Mouse (Mus musculus) lung, postnatal 36 days (tissue): ENCODE data around the gene Nbeal1.
A peak's percentile ranks its signal among the peaks of the same experiment; 100 is the strongest.
"Not testable (repeated sequence)": the region's sequence is repeated elsewhere in the genome, so short reads cannot be mapped to it uniquely, and the experiment has no call there.

Experiments used
- DNase-seq: peaks from one replicate; pipeline ENCODE4 v3.0.0; 2022; ENCODE audit warnings: mixed read lengths

The Nbeal1 gene

DNA sequence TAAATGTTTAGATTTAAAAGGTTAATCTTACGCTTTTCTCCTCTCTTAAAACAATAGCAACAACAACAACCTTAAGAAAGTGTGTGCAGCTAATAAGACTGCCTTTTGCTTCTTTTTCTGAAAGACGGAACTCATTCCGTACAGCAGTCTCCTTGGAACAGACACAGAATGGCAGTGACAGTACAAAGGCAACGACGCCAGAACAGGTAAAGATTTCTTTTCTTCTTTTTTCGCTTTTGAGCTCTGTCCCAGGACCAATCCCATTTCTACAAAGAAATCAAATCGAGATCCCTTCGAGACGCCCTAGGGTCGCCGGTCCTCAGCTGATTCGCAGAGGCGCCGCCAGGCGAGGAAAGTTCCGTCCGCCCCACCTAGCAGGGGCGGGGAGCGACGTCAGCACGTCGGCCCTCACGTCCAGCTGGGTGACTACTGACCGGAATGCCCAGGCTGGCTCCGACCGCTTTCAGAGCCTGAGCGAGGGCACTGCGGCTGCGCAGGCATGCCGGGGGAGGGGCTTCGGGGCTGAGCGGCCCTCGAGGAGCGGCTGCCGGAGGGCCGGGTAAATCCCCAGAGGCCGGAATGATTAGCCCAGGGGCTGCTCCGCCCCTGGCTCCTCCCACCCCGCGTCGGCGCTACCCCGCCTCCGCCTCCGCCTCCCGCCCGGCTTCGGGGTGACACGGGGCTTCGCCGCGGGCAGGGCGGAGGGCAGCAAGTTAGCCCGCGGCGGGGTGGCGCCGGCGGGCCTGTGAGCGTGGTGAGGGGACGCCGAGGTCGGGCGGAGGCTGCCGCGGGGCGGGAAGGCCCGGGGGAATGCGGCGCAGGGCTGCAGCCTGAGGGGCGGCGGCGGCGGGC is at the start of gene Nbeal1:
Gene Nbeal1, plus strand, starts transcription at position 668 of the 852 bp plus-strand sequence.
- DNase-seq: peak; percentile 98

DNA sequence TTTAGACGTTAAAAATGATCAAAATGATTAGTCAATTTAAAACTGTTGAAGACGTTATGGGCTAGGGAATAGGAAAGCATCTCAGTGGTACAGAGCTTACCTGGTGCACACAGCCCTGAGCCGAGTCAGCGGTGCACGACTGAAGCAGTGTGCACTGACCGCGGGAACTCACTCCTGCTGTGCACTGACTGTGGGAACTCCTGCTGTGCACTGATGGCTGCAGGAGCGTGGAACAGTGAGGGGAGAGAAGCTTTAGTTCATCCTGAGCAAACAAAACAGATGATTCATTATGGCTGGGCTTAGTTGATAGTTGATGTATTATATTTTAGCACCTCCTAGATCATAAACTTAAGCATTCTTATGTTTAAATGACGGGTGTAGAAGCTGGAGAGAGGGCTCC is 43.1 kb upstream of the Nbeal1 start:
- no peak for DNase-seq

DNA sequence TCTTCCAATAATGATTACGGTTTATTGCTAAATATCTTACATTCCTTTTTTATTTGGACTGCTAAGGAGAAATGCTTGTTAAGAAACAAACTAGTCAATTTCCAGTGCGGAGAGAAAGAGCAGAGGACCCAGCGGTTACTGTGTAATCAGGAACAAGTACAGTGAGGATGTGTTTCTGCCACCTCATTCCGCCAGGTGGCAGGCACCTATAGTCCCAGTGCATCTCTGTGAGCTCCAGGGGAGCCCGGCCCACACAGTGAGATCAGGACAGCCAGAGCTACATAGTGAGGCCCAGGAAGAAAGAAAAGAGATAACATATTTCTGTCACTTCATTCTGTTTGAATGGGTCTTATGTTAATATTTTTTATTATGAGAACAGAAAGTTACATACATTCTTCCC is 27.7 kb upstream of the Nbeal1 start:
- peak; percentile 6 for DNase-seq

DNA sequence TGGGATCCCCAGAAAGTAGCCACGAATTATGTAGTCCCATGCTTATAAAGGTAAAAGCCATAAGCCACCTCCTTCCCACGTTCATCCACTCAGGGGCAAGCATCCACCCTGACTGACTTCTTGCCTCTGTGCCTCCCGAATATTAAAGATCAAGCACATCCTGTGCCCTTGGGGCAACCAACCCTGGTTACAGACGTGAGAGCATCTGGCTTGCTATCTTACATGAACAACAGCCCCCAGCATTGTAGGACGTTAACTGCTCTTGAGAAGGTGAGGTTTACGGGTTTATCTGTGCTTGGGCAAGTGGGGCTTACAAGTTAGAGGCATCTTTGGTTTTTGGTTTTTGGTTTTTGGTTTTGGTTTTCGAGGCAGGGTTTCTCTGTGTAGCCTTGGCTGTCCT is 23.7 kb upstream of the Nbeal1 start:
- no peak for DNase-seq

DNA sequence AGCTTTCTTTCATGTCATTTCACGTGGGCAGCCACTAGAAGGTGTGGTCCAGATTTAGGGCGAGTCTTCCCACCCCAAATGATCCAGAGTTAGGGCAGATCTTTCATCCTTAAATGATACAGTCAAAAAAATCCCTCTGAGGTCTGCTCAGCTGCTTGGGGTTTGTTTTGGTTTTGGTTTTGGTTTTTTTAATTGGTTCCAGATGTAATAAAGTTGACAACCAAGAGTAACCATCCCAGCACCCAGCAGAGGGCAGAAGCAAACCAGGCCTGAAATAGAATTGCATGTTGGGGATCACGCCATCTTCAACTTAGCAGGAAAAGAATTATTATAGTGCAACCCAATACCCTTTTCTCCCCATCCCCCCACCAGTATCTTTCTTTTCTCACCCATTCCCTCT is 22.0 kb upstream of the Nbeal1 start:
- DNase-seq: peak; percentile 81

DNA sequence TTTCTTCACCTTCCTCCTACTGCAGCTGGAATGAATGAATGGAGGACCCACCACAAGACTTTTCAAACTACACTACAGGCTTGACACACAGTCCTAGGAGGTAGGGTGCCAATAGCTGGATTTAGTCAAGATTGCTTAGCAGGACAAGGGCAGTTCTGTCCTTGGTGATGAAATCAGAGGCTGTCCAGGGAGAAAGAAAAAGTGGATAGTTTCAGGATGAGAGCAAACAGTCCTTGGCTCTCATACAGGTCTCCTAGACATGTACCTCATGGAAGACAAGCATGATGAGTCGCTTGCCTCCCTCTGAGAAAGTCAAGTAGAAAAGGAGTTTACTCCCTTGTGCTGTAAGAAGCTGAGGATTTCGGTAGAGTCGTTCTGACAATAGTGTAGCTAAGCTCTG is 16.7 kb upstream of the Nbeal1 start:
- DNase-seq: no peak

DNA sequence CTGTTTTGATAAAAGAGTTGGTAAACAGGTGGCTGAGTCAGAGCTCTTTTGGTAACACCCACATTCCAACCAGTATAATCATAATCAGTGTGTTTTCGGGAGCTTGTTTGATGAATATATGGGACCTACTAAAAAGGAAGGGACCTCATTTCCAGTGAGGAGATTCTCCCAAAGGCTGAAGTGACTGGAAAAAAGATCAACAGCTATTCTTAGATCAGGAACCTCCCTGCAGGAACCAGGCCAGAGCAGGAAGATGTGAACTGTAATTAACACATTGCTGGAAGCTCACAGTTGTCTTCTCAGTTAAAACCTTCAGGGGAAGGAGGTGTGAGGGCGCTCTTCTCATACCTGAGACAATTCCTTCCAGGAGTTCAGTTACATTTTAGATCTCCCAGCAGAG is 10.8 kb upstream of the Nbeal1 start:
- DNase-seq: no peak

DNA sequence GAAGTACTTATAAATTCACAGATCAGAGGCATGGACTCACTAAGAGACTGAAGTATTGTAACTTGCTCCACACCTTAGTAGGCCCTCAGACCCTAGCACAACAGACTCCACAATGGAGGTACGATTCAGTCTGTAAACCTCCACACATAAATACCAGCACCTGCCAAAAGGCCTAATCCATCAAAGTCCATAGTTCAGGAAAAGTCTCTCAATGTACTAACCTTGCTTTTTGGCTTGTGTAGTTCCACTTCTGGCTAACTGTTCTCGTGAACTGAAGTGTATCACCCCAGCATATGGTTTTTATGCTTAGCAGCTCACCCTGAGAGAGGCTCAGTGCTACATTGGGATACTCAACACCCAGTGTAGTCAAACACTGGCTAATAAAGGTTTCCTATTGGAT is 10.1 kb upstream of the Nbeal1 start:
- no peak for DNase-seq

DNA sequence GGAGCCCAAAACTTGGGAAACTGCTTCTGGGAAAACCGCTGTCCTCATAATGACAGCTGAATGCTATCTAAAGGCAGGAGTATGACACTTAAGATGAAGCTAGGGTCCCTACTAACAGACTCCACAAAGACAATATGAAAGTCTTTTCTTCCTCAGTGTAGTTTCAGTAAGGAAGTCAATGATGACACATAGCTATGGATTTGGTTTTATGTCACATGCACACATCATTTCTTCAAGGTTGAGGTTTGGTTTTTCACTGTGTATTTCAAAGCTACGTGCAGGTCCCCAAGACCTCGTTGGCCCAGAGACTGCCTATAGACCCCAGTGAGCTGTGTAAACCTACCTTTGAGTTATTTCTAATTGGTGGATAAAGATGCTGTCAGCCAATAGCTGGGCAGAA is 7.3 kb upstream of the Nbeal1 start:
- no peak for DNase-seq

DNA sequence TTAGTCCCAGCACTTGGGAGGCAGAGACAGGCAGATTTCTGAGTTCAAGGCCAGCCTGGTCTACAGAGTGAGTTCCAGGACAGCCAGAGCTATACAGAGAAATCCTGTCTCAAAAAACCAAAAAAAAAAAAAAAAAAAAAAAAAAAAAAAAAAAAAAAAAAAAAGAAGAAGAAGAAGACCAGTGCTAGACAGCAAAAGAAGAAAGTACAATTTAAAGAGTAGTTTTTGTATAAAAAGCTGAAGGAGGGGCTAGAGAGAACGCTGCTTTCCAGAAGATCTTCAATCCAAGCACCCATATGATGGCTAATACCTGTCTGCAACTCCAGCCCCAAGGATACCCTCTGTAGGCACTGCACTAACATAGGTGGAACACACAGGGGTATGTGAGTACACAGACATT is 2.6 kb upstream of the Nbeal1 start:
- DNase-seq: not testable (repeated sequence)

DNA sequence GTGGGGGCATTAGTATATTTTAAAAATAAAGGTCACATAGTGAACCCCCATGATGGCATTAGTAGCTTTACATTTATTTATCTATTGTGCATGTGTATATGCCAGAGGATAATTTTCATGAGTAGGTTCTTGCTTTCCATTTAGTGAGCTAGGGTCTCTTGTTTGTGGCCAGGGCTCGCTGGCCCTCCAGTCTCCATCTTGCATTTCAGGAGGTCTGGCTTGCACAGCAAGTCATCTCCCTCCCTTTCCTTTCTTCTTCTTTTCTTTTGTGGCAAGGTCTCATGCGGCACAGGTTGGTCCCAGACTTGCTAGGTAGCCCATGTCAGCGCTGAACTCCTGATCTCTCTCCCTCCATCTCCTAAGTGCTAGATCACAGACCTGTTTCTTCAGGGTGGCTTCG is 1.0 kb upstream of the Nbeal1 start:
- no peak for DNase-seq

DNA sequence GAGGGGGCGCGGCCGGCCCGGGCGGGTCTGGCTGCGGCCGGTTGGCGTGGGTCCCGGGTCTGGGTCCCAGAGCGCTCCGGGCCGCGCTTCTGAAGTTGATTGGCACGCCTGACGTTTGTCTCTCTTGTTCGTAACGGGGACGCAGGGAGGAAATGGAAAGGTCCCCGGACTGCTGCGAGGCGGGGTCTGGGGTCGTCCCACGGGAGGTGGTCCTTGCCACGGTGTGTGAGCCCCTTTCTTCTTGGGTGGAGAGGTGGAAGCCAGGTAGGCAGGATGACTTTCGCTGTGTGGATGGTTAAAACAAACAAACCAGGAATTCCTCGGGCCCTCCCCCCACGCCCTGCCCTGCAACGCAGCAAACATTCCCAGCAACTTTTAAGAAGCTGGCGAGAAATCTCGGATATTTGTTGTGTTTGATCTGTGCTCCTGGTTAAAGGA is 404 bp downstream of the Nbeal1 start:
- peak; percentile 73 for DNase-seq

DNA sequence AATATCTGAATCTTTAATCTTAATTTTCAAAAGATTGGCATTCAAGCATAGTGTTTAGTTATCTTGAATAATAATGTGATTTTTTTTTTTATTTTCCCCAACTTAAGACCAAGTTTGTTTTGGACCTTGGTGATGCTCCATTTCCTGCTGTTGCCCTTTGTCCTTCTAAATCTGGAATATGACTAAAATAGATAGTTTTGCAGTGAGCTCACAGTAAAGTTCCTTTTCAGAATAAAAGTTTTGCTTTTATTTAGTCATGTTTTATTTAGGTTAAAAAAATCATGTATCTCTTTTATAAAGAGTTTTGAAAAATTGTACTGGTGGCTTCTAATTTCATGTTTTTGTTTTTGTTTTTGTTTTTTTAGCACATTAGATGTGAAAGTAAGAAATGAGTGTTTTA is 8.1 kb downstream of the Nbeal1 start:
- no peak for DNase-seq

DNA sequence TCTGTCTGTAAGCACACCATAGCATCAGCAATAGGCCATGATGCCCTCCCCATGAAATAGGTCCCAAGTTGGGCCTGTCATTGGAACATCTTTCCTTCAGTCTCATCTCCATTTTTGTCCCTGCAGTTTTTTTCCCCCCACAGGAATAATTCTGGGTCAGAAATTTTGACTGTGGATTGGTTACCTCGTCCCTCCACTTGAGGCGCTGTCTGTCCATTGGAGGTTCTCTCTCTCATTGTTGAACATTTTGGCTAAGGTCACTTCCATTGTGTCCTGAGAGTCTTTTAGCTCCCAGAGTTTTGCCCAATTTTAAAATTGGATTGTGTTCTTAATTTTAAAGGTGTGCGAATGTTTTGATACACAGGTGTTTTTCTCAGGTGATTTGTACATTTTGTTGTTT is 16.4 kb downstream of the Nbeal1 start:
- peak; percentile 15 for DNase-seq

DNA sequence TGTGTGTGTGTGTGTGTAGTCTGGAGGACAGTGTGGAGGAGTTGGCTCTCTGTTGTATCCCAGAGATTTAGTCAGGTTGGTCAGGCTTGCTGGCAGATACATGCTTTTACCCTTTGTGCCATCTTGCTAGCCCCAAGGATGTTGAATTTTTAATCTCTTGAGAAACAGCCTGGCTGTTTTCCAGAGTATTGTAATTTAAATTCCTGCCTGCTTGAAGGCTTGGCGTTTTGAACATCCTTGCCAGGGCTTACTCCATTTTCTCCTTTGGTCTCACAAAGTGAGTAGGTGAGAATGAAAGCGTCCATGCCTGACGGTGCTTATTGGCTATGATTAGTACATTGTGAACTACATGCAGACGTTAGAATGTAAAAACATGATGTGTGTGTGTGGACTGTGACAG is 18.6 kb downstream of the Nbeal1 start:
- DNase-seq: peak; percentile 22

DNA sequence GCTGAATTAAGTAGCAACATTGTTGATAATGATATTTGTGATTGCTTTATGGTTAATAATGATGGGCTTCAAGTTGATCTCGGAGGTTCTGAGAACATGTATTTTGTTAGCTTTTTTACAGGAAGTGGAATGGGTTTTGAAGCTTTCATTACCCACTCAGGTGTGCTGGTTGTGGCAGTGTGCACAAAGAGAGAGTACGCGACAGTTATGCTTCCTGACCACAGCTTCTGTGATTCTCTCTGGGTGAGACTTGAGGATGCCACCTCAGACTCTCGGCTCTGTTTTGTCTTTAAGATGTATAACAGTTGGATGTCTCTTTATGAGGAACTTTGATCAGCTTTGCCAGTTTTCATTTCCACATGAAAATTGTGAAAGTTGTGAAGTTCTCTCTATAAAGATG is 55.9 kb downstream of the Nbeal1 start:
- DNase-seq: no peak

DNA sequence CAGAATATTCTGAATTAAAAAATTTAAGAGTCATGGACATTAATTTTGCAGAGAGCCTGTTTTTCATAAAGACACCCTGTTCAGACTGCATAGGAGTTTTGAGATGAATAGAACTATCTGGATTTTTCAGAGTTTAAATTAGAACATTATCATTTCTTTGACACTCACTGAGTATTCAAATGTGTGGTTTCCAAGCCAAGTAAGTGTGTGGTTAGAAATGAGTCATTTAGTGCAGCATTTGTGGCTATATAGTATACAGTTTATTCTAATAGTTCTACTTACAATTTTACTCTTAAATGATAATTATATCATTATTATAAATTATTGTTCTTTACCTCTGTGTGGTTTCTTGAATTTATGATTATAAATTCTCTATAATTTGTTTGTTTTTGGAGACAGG is 60.0 kb downstream of the Nbeal1 start:
- DNase-seq: no peak

DNA sequence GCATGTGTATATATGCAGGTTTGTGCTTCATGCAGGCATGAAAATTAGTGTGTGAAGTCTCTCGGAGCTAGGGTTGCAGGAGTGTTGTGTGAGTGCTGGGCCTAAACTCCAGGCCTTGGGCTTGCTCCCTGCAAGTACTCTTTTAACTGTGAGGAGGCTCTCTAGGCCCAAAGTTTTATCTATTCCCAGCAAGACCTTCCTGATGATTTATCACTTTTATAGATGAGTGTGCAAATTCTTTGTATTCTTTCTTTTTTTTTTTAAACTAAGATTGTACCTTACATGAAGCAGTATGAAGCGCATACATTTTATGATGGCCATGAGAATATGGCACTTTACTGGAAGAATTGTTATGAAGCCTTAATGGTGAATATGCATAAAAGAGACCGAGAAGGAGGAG is 87.7 kb downstream of the Nbeal1 start:
- DNase-seq: no peak

DNA sequence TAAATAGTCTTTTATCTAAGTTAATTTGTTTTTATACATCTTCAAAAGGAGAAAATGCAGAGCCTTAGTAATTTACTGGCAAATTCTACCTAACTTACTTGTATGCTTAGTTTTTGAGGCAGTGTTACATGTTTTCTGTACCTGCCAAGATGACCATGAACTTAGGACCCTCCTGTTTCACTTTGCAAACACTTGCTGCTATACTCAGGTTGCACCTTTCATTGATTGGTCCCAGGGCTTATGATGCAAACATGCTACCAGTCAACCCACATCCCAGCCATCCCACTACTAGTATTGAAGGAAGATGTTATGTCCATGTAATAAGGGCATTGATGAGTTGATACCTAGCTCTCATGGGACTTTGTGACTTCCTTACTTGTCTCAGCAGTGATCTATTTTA is 88.9 kb downstream of the Nbeal1 start:
- no peak for DNase-seq

DNA sequence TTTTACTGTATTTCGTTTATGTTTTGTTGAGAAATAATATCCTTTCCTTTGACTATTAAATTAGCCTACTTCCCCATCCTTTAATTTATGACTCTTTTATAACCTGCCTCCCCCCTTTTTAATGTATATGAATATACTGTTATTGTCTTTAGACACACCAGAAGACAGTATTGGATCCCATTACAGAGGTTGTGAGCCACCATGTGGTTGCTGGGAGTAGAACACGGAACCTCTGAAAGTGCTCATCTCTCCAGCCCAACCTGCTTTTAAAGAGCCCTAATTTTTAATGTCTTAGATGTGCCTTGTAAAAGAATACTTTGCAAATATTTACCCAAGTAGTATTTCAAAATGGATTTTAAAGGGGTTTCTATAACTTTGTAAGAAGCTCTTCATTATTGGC is 92.1 kb downstream of the Nbeal1 start:
- peak; percentile 34 for DNase-seq

DNA sequence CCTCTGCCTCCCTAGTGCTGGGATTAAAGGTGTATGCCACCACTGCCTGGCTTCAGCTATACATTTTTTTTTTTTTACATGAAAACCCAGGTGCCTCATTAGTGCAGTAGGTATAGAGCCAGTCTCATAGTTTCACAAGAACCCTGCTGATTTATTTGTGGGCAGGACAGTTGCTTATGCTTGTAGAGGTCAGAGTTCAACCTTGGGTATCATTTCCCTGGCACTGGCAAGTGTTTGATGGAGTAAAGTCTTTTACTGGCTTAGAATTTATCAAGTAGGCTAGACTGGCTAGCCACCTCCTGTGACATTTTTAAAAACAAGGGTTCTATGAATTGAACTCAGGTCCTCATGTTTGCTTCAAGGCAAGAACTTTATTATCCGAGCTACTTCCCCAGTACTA is 113.5 kb downstream of the Nbeal1 start:
- no peak for DNase-seq

DNA sequence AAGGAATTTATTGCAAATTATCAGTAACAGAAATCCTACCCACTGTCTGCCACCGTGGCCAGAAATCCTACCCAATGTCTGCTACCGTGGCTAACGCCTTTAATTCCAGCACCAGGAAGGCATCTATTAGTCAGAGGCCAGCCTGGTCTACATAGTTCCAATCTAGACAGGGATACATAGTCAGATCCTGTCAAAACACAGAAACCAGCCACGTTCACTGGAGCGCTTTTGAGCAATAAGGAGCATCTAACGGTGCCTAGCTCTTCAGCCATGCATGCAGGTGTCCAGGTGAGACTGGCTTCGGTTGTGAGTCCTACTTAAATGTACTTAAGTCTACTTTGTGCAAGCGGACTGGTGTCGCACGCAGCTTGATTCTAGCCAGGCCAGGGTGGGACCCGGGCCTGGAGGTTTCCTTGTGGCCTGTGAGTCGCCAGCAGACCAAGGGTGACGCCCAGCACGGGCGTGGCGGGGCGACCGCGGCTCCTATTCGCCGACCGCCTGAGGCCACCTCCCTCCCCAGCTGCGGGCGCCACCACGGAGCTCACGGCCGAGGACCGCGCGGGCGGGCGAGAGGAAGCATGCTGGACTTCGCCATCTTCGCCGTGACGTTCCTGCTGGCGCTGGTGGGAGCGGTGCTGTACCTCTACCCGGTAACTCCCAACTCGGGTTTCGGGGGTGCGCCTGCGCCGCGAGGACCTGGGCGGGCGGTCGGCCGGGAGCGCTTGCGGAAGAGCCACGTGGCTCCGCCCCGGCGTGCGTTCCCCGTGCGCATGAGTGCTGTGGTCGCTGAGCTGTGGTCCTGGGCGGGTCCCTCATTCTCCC is 162.6 kb downstream of the Nbeal1 start, which contains the start of gene Cyp20a1:
Gene Cyp20a1, plus strand, starts transcription at position 516 of the 822 bp plus-strand sequence.
- DNase-seq: peak; percentile 92

DNA sequence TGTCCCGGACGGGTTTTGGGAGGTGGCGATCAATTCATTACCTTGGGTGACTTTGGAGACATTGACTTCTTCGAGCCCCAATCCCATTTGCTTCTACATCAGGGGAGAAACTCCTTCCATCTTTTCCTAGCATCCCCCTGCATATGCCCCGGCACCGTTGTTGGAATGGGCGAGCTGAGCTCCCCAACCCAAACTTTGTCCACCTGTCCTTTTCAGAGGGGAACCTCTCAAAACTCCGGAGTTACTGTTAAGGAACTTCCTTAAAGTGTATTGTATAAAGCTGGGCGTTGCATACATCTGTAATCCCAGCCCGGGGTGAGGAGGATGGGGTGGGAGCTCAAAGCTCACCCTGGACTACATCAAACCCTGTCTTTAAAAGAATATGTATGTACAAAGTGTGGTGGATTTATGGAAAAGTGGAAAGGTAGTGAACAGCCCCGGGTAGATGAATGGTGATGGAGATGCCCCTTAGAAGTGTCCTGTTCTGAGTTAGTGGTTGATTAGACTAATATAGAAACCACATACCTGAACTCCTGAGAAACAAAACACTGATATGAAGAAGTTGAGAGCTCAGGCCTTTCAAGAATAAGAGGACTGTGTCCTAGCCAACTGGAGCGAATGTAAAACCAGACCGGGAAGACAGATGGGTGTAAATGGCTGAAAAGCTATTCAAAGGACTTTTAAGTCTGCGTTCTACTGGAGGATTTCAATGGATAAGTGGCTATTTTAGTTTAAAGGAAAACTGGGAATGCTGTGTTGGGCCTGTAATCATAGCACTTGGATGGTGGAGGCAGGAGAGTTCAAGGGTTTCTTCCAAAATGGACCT is 163.4 kb downstream of the Nbeal1 start:
- no peak for DNase-seq
